Mouse (Mus musculus) liver, postnatal 0 days (tissue): Measurements from ENCODE around the gene Lcmt1. TPM values are rescaled to one million over a fixed set of nuclear protein-coding genes. Genes with fewer than 3 reads are reported as not detected.

ENCODE experiments used
- ATAC-seq: fragments of 200-750 bp; cut with Nextera tagmentation; 2 replicates; pipeline ENCODE4 v1.8.0; 2017; ENCODE audit warnings: mild to moderate bottlenecking, moderate library complexity
- DNase-seq: peaks from one replicate; pipeline ENCODE4 v3.0.0-alpha.2; 2016
- H3K27ac ChIP-seq: fragments of 300-500 bp; sonication (generic); 2 replicates; pipeline ENCODE4 v1.5.1; 2014; ENCODE audit warnings: antibody characterized with exemption, moderate library complexity, mild to moderate bottlenecking, low read depth
- H3K27me3 ChIP-seq: fragments of 300-500 bp; sonication (generic); 2 replicates; pipeline ENCODE4 v1.6.1; 2014; ENCODE audit warnings: low read length, control low read depth, mixed read lengths; ENCODE audit not compliant: insufficient read depth
- H3K36me3 ChIP-seq: fragments of 300-500 bp; sonication (generic); replicated peaks from 2 replicates; pipeline ENCODE4 v1.6.1; 2014; ENCODE audit warnings: mild to moderate bottlenecking, control low read depth, low read length, moderate library complexity, mixed read lengths; ENCODE audit not compliant: insufficient read depth
- H3K4me1 ChIP-seq: fragments of 300-500 bp; sonication (generic); 2 replicates; pipeline ENCODE4 v1.6.1; 2014; ENCODE audit warnings: antibody characterized with exemption, mild to moderate bottlenecking, control low read depth; ENCODE audit not compliant: insufficient read depth
- H3K4me2 ChIP-seq: fragments of 300-500 bp; sonication (generic); 2 replicates; pipeline ENCODE4 v1.6.1; 2014; ENCODE audit warnings: low read depth, mild to moderate bottlenecking, low read length, moderate library complexity, mixed read lengths
- H3K4me3 ChIP-seq: fragments of 300-500 bp; sonication (generic); 2 replicates; pipeline ENCODE4 v1.5.1; 2014; ENCODE audit warnings: low read depth, low read length
- H3K9ac ChIP-seq: fragments of 300-500 bp; sonication (generic); replicated peaks from 2 replicates; pipeline ENCODE4 v1.6.1; 2014; ENCODE audit warnings: mild to moderate bottlenecking, moderate library complexity
- H3K9me3 ChIP-seq: fragments of 300-500 bp; sonication (generic); 2 replicates; pipeline ENCODE4 v1.6.1; 2016; ENCODE audit warnings: mild to moderate bottlenecking, control low read depth, low read length, mixed read lengths
- CTCF ChIP-seq: sonication (generic); IDR thresholded peaks from 2 replicates; pipeline ENCODE4 v1.5.1; 2016; ENCODE audit warnings: antibody characterized with exemption, low read depth
- EP300 ChIP-seq: IDR thresholded peaks from 2 replicates; pipeline ENCODE4 v1.6.1; 2016; ENCODE audit warnings: antibody characterized with exemption, low read depth, mild to moderate bottlenecking
- WGBS: fragments of 180-500 bp; shearing (Covaris S2); extraction: QIAGEN DNeasy Blood & Tissue Kit; methylation state at CpG from one replicate; pipeline ENCODE4 v1.1.7; 2014; ENCODE audit not compliant: insufficient replicate concordance; 5-methylcytosine and 5-hydroxymethylcytosine counted together
- polyA plus RNA-seq: library from polyadenylated mRNA; unstranded; fragments of >200 nt; fragmentation: Nextera tagmentation; extraction: Ambion mirVana; gene quantifications from 2 replicates; pipeline ENCODE4 v1.2.1, GENCODE M21; 2015

Gene Lcmt1
- polyA plus RNA-seq, 1 experiment from 2014 or later = 10.8 TPM

GRCm38 (mm10) chr7:123345041-123345544, 24.5 kb upstream of the Lcmt1 start:
- H3K27me3 ChIP-seq = no peaks in the 10 kb centered on the region
- H3K4me2 ChIP-seq = no peak overlapping the region
- 83% methylated on average over 3 of the region's 3 CpGs for WGBS
- H3K9me3 ChIP-seq = no peaks in the 10 kb centered on the region
- TF ChIP-seq EP300 = no peak
- no peak for TF ChIP-seq CTCF
- DNase-seq (no peak), ATAC-seq (no peak)
- H3K36me3 ChIP-seq = no peaks in the 10 kb centered on the region
- H3K4me1 ChIP-seq = peaks cover 23% of the 10 kb centered on the region
- H3K27ac ChIP-seq = no peak overlapping the region
- H3K4me3 ChIP-seq = no peak overlapping the region
- H3K9ac ChIP-seq = no peak overlapping the region

- Histone ChIP-seq H3K27me3 (no peaks in the 10 kb centered on the region), H3K9me3 (no peaks in the 10 kb centered on the region), H3K36me3 (no peaks in the 10 kb centered on the region), H3K4me1 (peaks cover 20% of the 10 kb centered on the region), H3K9ac (no peak overlapping the region), H3K27ac (no peak overlapping the region), H3K4me2 (no peak overlapping the region), H3K4me3 (no peak overlapping the region)
- no peak for TF ChIP-seq EP300
- no peak for TF ChIP-seq CTCF
- ATAC-seq (no peak), DNase-seq (no peak)
- WGBS = 70% methylated on average over 7 of the region's 7 CpGs
Measured at GRCm38 (mm10) chr7:123346631-123347290, 22.8 kb upstream of the Lcmt1 start.

- TF ChIP-seq CTCF = no peak
- no peak for TF ChIP-seq EP300
- Histone ChIP-seq H3K4me1 (peaks cover 46% of the 10 kb centered on the region), H3K27ac (no peak overlapping the region)
Measured at GRCm38 (mm10) chr7:123349813-123350212, 19.8 kb upstream of the Lcmt1 start.

GRCm38 (mm10) chr7:123350243-123350642, 19.3 kb upstream of the Lcmt1 start:
- DNase-seq (no peak), ATAC-seq (no peak)
- H3K4me1 ChIP-seq = peaks cover 51% of the 10 kb centered on the region
- 83% methylated on average over 2 of the region's 2 CpGs for WGBS
- no peak overlapping the region for H3K9ac ChIP-seq
- no peak overlapping the region for H3K4me2 ChIP-seq
- no peaks in the 10 kb centered on the region for H3K9me3 ChIP-seq
- TF ChIP-seq CTCF (no peak), EP300 (no peak)
- no peaks in the 10 kb centered on the region for H3K36me3 ChIP-seq
- H3K4me3 ChIP-seq = no peak overlapping the region
- H3K27ac ChIP-seq = no peak overlapping the region
- no peaks in the 10 kb centered on the region for H3K27me3 ChIP-seq

More at GRCm38 (mm10) chr7:123349813-123350212, 19.8 kb upstream of the Lcmt1 start:
- no peaks in the 10 kb centered on the region for H3K36me3 ChIP-seq
- H3K27me3 ChIP-seq = no peaks in the 10 kb centered on the region
- no peak overlapping the region for H3K4me2 ChIP-seq
- DNase-seq = no peak
- WGBS = 83% methylated on average over 11 of the region's 11 CpGs
- ATAC-seq = no peak
- no peaks in the 10 kb centered on the region for H3K9me3 ChIP-seq
- H3K4me3 ChIP-seq = no peak overlapping the region
- no peak overlapping the region for H3K9ac ChIP-seq

GRCm38 (mm10) chr7:123353081-123353480, 16.5 kb upstream of the Lcmt1 start:
- WGBS = 97% methylated on average over 4 of the region's 4 CpGs
- DNase-seq (no peak), ATAC-seq (no peak)
- H3K36me3 ChIP-seq = no peaks in the 10 kb centered on the region
- no peak overlapping the region for H3K4me3 ChIP-seq
- no peak overlapping the region for H3K9ac ChIP-seq
- H3K9me3 ChIP-seq = no peaks in the 10 kb centered on the region
- H3K4me1 ChIP-seq = peaks cover 54% of the 10 kb centered on the region
- no peak for TF ChIP-seq CTCF
- TF ChIP-seq EP300 = no peak
- H3K27me3 ChIP-seq = no peaks in the 10 kb centered on the region
- H3K27ac ChIP-seq = no peak overlapping the region
- H3K4me2 ChIP-seq = no peak overlapping the region

GRCm38 (mm10) chr7:123353879-123354278, 15.7 kb upstream of the Lcmt1 start:
- 47% methylated on average over 5 of the region's 5 CpGs for WGBS
- H3K4me2 ChIP-seq = peak overlapping the region; percentile 54

More at GRCm38 (mm10) chr7:123353879-123354278, 15.7 kb upstream of the Lcmt1 start:
- Histone ChIP-seq H3K9ac (no peak overlapping the region), H3K27me3 (no peaks in the 10 kb centered on the region), H3K4me1 (peaks cover 52% of the 10 kb centered on the region), H3K27ac (no peak overlapping the region), H3K36me3 (no peaks in the 10 kb centered on the region), H3K4me3 (no peak overlapping the region), H3K9me3 (no peaks in the 10 kb centered on the region)
- peak; percentile 67; the same call in 1 of the 2 replicates for TF ChIP-seq EP300
- no peak for TF ChIP-seq CTCF
- peak; percentile 72 for ATAC-seq
- DNase-seq = peak; percentile 40
